Mouse (Mus musculus) olfactory bulb, adult 2 months (tissue): ENCODE measurements around the gene Papss2. TPM values are rescaled to one million over a fixed set of nuclear protein-coding genes. Genes with fewer than 3 reads are reported as not detected.

Experiments used
- H3K27ac ChIP-seq: fragments of 200-500 bp; 2 replicates; pipeline ENCODE4 v1.5.1; 2012; ENCODE audit warnings: low read depth, low read length; ENCODE audit not compliant: insufficient read depth
- H3K4me1 ChIP-seq: fragments of 200-500 bp; 2 replicates; pipeline ENCODE4 v1.6.1; 2012; ENCODE audit warnings: low read length; ENCODE audit not compliant: control insufficient read depth, insufficient read depth
- H3K4me3 ChIP-seq: fragments of 200-500 bp; 2 replicates; pipeline ENCODE4 v1.5.1; 2012; ENCODE audit warnings: mild to moderate bottlenecking, low read depth, low read length, moderate library complexity; ENCODE audit not compliant: insufficient read depth
- CTCF ChIP-seq: fragments of 200-500 bp; IDR thresholded peaks from 2 replicates; pipeline ENCODE4 v1.5.1; 2012; ENCODE audit warnings: low read depth, mild to moderate bottlenecking, low read length, moderate library complexity; ENCODE audit not compliant: insufficient read depth
- POLR2A ChIP-seq: fragments of 200-500 bp; IDR thresholded peaks from 2 replicates; pipeline ENCODE4 v1.6.1; 2012; ENCODE audit warnings: mild to moderate bottlenecking, low read depth, low read length, moderate library complexity; ENCODE audit not compliant: insufficient read depth
- WGBS: fragments of 180-500 bp; shearing (Covaris S2); methylation state at CpG from one replicate; pipeline ENCODE4 v1.1.7; 2018; 5-methylcytosine and 5-hydroxymethylcytosine counted together
- polyA plus RNA-seq: library from polyadenylated mRNA; stranded (reverse); fragments of >200 nt; gene quantifications from 2 replicates; pipeline ENCODE4 v1.2.4, GENCODE M21; 2012; ENCODE audit warnings: low replicate concordance; ENCODE audit not compliant: missing spikeins, insufficient read depth, insufficient read length

Papss2 gene
- polyA plus RNA-seq, 1 experiment = not detected

DNA sequence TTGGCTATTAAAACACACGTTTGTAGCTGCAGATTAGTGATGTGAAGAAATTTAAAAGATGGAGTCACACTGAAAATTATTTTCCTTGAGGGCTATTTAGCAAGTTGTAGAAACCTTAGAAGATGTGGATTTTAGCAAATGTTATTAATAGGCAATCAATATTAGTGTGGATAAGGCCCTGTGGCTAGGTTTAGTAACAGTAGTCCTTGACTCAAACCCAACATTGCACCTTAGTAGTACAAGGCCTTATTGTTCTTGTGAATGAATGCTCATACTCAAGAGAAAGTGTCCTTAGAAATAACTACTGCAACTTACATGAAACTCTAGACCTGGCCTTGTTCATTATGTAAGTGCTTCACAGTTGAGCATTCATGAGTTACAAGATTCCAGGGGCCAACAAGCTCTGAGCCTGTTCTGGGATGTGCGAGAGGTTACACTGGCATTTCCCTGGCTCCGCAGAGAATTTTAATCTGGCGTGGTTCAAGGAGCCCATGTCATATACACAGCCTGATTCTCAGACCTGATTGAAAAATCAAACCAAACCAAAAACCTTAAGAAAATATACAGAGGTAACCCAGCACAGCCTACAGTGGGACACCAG, 10.7 kb downstream of the Papss2 start:
- WGBS = 82% methylated on average over 4 of the region's 4 CpGs
- Histone ChIP-seq H3K27ac (no peak overlapping the region), H3K4me1 (peaks cover 3% of the 10 kb centered on the region; the same call in 1 of the 2 replicates)

DNA sequence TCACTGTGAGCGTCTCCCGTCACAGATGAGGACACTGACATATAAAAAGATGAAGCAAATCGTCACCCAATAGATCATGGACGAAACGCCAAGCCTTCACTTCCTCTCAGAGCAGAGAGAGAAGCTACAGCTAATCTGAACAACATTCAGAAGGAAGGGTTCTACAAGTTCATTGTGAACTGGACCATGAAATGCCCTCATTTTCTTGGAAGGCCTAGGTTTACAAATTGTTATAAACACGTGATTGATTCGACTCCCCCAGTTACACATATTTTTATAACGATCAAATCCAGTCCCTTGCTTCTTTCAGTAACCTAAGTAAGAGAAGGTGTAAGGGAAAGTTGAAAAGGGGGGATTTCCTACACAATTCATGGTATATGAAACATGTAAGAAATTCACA, 11.4 kb downstream of the Papss2 start:
- H3K4me1 ChIP-seq = peaks cover 3% of the 10 kb centered on the region; the same call in 1 of the 2 replicates
- TF ChIP-seq POLR2A (no peak), CTCF (no peak)
- WGBS = 76% methylated on average over 8 of the region's 8 CpGs
- no peak overlapping the region for H3K4me3 ChIP-seq
- no peak overlapping the region for H3K27ac ChIP-seq

More for the DNA sequence above, 10.7 kb downstream of the Papss2 start:
- TF ChIP-seq POLR2A (no peak), CTCF (no peak)
- H3K4me3 ChIP-seq = no peak overlapping the region

DNA sequence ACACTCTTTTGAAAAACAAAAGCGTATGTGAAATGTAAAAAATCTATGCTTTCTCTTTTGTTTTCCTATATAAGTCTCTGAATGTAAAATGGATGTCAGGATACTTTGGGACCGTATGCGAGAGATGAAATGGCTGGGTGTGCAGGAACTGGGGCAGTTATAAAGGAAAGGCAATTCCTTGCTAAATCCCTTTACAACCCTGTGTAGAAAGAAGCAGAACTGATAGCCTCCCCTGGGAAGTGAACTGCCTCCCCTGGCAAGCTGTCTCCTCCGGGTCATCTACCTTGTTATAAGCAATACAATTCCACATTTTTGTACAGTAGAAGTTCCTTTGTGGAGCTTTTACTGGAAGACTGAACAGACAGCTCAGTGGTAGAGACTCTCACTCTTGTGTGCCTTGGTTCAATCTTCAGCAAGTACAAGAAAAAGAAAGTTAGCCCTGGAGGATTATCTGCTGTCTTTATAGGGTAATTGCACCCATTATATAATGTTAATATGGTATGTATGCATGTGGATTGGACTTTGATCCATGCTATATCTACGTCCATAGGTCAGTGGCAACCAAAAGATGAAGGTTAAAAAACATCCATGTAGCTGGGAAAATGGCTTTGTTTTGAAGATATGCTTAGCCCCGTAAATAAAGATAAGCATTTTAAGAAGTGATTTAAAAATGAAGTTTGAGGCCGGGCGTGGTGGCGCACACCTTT, 15.9 kb downstream of the Papss2 start:
- TF ChIP-seq POLR2A (no peak), CTCF (no peak)
- H3K4me1 ChIP-seq = no peaks in the 10 kb centered on the region
- 95% methylated on average over 9 of the region's 9 CpGs for WGBS
- H3K4me3 ChIP-seq = no peak overlapping the region
- H3K27ac ChIP-seq = no peak overlapping the region

DNA sequence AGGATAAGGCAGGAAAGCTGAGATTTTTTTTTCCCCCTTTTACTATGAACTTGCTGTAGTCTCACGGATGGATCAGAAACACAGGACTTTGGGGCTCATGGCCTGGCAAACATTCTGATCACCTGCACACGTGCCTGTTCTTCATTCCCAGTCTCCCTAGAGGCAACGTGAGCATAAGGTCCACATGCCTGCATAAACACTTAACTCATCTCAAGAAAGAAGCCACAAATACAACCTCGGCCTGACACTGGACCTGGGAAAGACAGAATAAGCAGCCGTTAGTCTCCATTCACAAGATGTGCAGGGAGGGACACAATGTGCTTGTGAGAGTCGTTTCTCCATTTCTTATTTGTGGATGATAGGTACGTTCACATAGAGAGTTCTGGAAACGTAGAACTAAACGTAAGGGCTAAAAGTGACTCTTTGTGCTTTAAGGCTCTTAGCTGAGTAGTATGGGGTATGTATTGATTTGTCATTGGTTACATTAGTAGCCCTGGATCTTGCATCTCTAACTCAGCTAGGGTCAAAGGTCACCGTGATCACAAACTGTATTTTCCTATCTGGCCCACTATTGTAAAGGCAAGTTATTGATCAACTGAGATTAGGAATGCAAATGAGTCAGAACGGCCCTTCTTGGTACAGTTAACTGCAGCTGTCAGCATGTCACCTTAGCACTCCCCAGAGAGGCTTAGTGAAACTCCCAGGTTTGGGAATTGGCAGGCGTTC, 18.6 kb downstream of the Papss2 start:
- no peak for TF ChIP-seq CTCF
- no peak for TF ChIP-seq POLR2A
- H3K4me1 ChIP-seq = no peaks in the 10 kb centered on the region
- 90% methylated on average over 12 of the region's 12 CpGs for WGBS
- H3K4me3 ChIP-seq = no peak overlapping the region
- no peak overlapping the region for H3K27ac ChIP-seq

DNA sequence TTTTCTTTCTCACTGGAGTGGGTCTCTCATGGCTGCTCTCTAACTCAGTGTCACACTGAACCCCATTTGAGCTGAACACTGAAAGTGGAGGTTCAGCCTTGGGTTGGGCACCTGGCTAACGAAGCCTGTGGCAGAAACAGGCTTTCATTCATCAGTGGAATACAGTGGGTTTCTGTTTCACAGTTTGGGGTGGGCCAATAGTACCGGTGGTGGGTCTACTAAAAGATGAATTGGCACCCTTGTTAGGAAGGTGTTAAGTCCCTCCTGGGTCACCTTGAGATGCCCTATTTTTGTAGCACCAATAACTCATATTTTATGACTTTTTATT, 19.1 kb downstream of the Papss2 start:
- TF ChIP-seq CTCF (no peak), POLR2A (no peak)
- 62% methylated on average over 2 of the region's 2 CpGs for WGBS
- Histone ChIP-seq H3K4me1 (no peaks in the 10 kb centered on the region), H3K27ac (no peak overlapping the region), H3K4me3 (no peak overlapping the region)

DNA sequence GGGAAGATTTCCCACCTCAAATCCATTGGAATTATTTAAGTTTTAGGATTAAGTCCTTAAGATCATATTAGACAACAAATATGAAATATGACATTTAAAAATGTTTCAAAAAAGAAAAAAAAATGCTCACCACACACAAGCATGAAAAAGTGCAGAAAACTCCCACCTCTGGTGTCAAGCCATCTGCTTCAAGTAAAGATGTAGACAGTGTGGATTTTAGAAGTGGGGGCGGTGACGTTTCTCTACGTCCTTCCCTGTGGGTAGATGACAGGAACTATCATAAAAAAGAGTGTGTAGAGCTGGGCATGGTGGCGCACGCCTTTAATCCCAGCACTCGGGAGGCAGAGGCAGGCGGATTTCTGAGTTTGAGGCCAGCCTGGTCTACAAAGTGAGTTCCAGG, 21.1 kb downstream of the Papss2 start:
- no peak overlapping the region for H3K27ac ChIP-seq
- H3K4me1 ChIP-seq = no peaks in the 10 kb centered on the region
- 96% methylated on average over 7 of the region's 7 CpGs for WGBS
- TF ChIP-seq CTCF (no peak), POLR2A (no peak)
- H3K4me3 ChIP-seq = no peak overlapping the region

DNA sequence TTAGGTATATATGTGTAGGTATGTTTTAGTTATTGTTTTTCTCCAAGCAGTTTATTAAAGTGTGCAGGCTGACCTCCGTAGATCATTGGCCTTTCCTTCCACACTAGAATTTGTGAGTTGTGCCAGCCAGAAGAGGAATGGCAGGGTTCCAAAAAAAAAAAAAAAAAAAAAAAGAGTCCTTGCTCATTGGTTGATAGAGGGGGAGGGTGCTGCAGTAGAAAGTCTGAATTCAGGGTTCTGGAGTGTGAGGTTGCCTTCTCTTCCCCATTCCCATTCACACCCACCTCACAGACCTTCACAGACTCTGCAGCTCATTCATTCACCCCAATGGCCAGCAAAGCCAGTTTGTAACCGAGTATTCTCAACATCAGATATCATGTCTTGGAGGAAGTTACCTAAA, 24.1 kb downstream of the Papss2 start:
- 55% methylated on average over 2 of the region's 2 CpGs for WGBS
- TF ChIP-seq POLR2A (no peak), CTCF (no peak)

DNA sequence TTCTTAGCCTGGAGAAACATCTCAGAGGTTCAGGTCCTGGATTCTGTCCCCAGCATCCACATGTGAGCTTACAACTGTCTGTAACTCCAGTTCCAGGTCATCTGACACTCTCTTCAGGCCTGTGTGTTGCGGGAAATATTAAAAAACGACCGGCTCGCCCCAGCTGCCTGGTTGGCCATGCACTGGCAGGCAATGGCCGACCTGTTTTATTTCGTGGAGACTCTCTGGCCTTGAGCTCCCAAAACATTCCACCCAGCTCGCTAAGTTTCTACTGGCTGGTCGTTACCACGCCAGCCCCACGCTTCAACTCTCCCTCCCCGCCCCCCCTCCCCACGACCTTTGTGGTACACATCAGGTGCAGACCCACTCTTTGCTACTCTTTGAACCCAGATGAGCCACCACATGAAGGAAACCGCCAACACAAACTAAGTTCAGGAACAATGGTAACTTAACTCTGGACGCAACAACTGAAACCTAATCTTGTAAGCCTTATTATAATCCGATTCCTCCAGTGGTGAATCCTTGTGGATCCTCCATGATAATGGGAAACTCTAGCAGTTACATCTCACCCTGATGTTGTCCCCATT, 25.4 kb downstream of the Papss2 start:
- Histone ChIP-seq H3K27ac (no peak overlapping the region), H3K4me3 (no peak overlapping the region), H3K4me1 (no peaks in the 10 kb centered on the region)
- TF ChIP-seq POLR2A = no peak
- TF ChIP-seq CTCF = no peak
- 86% methylated on average over 15 of the region's 15 CpGs for WGBS

More for the DNA sequence above, 24.1 kb downstream of the Papss2 start:
- H3K27ac ChIP-seq = no peak overlapping the region
- no peaks in the 10 kb centered on the region for H3K4me1 ChIP-seq
- no peak overlapping the region for H3K4me3 ChIP-seq

DNA sequence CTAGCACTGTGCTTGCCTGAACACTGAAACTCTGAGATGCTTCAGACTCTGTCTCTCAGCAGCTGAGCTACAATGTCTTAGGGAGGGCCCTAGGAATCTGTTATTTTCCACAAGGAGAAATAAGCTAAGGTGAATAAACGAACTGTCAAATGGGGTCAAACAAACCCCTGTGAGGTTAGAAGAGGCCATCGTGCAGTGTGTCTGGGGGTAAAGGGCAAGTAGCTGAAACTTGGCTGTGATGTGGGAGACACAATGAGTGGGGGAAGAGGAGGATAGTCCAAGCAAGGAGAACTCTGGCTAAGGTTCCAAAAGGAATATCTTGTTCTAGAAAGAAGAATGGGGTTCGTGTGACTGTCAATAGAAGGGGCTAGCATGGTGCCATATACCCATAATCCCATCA, 26.6 kb downstream of the Papss2 start:
- Histone ChIP-seq H3K4me3 (no peak overlapping the region), H3K4me1 (no peaks in the 10 kb centered on the region; the same call in 1 of the 2 replicates), H3K27ac (no peak overlapping the region)
- WGBS = 84% methylated on average over 3 of the region's 3 CpGs
- no peak for TF ChIP-seq CTCF
- no peak for TF ChIP-seq POLR2A
